Mouse (Mus musculus): ENCODE data around the gene Ccdc87. TPM values are rescaled to one million over a fixed set of nuclear protein-coding genes. Genes with fewer than 3 reads are reported as not detected.

Ccdc87 gene
- total and polyA plus RNA-seq, 2 experiments from 2014 or later, result 1.0 to 1.2 TPM

- ATAC-seq (ENCODE audit: low FRiP score), result no peak
- H3K4me1 ChIP-seq (ENCODE audit: insufficient read depth, low read length), result peaks cover 6% of the 10 kb centered on the region; the same call in 1 of the 2 replicates
Observed at GRCm38 (mm10) chr19:4876241-4876640, 37.1 kb downstream of the Ccdc87 start.

DNA sequence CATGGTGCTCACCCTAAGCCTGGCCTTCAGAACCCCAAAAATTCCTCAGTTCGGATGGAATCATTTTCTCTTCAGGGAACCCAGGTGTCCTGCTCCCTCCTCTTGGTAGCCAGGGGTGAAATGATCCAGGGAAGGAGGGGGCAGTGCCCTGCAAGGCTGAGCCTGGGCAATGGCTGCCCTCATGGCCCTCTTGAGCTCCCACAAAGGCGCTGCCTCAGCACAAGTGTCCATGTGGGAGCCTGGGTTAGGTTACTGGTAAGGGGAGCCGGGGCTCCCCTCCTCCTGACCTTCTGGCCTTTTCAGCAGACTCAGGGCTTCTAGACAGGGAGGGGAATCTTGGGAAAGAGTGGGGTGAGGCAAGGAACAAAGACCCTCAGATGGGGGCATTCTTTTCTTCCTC, 37.6 kb downstream of the Ccdc87 start:
- H3K9ac ChIP-seq (replicated peaks; ENCODE audit: low read length, poor library complexity, severe bottlenecking), result no peak overlapping the region
- H3K4me3 ChIP-seq (ENCODE audit: low read depth, low read length), result no peak overlapping the region
- ATAC-seq (ENCODE audit: low FRiP score) (no peak), DNase-seq (ENCODE audit: low spot score) (no peak)
- H3K9me3 ChIP-seq (ENCODE audit: low read length), result no peaks in the 10 kb centered on the region
- no peaks in the 10 kb centered on the region for H3K36me3 ChIP-seq (ENCODE audit: insufficient read depth, low read length)
- 77% methylated on average over 3 of the region's 3 CpGs for WGBS
- H3K27me3 ChIP-seq (ENCODE audit: insufficient read depth, low read length), result no peaks in the 10 kb centered on the region
- peaks cover 6% of the 10 kb centered on the region; the same call in 1 of the 2 replicates for H3K4me1 ChIP-seq (ENCODE audit: insufficient read depth, low read length)
- H3K4me2 ChIP-seq (ENCODE audit: low read depth, low read length, poor library complexity, severe bottlenecking), result no peak overlapping the region
- H3K27ac ChIP-seq (ENCODE audit: low read depth, low read length), result no peak overlapping the region
- TF ChIP-seq CTCF (IDR thresholded peaks at IDR 0.05), result no peak

More at GRCm38 (mm10) chr19:4876241-4876640, 37.1 kb downstream of the Ccdc87 start:
- Histone ChIP-seq H3K4me3 (ENCODE audit: low read depth, low read length) (no peak overlapping the region), H3K9ac (replicated peaks; ENCODE audit: low read length, poor library complexity, severe bottlenecking) (no peak overlapping the region), H3K4me2 (ENCODE audit: low read depth, low read length, poor library complexity, severe bottlenecking) (no peak overlapping the region), H3K27me3 (ENCODE audit: insufficient read depth, low read length) (no peaks in the 10 kb centered on the region), H3K36me3 (ENCODE audit: insufficient read depth, low read length) (no peaks in the 10 kb centered on the region), H3K27ac (ENCODE audit: low read depth, low read length) (no peak overlapping the region), H3K9me3 (ENCODE audit: low read length) (no peaks in the 10 kb centered on the region)
- DNase-seq (ENCODE audit: low spot score), result no peak
- 72% methylated on average over 4 of the region's 4 CpGs for WGBS
- no peak for TF ChIP-seq CTCF (IDR thresholded peaks at IDR 0.05)

GRCm38 (mm10) chr19:4877785-4878184, 38.6 kb downstream of the Ccdc87 start, which contains the start of gene Actn3:
Actn3 (minus strand) TSS chr19:4877909.
- peak within 1 kb of the TSS; percentile 94 for H3K9ac ChIP-seq (replicated peaks; ENCODE audit: low read length, poor library complexity, severe bottlenecking)
- 5% methylated on average over 17 of the region's 17 CpGs for WGBS
- no peak for TF ChIP-seq CTCF (IDR thresholded peaks at IDR 0.05)
- H3K4me1 ChIP-seq (ENCODE audit: insufficient read depth, low read length), result peaks cover 6% of the 10 kb centered on the region; the same call in 1 of the 2 replicates
- DNase-seq (ENCODE audit: low spot score), result no peak
- H3K9me3 ChIP-seq (ENCODE audit: low read length), result no peaks in the 10 kb centered on the region
- no peak for ATAC-seq (ENCODE audit: low FRiP score)
- H3K36me3 ChIP-seq (ENCODE audit: insufficient read depth, low read length), result no peaks in the 10 kb centered on the region
- peak within 1 kb of the TSS; percentile 88 for H3K4me2 ChIP-seq (ENCODE audit: low read depth, low read length, poor library complexity, severe bottlenecking)
- H3K27ac ChIP-seq (ENCODE audit: low read depth, low read length), result peak within 1 kb of the TSS; percentile 85
- no peaks in the 10 kb centered on the region for H3K27me3 ChIP-seq (ENCODE audit: insufficient read depth, low read length)
- peak within 1 kb of the TSS; percentile 86 for H3K4me3 ChIP-seq (ENCODE audit: low read depth, low read length)

DNA sequence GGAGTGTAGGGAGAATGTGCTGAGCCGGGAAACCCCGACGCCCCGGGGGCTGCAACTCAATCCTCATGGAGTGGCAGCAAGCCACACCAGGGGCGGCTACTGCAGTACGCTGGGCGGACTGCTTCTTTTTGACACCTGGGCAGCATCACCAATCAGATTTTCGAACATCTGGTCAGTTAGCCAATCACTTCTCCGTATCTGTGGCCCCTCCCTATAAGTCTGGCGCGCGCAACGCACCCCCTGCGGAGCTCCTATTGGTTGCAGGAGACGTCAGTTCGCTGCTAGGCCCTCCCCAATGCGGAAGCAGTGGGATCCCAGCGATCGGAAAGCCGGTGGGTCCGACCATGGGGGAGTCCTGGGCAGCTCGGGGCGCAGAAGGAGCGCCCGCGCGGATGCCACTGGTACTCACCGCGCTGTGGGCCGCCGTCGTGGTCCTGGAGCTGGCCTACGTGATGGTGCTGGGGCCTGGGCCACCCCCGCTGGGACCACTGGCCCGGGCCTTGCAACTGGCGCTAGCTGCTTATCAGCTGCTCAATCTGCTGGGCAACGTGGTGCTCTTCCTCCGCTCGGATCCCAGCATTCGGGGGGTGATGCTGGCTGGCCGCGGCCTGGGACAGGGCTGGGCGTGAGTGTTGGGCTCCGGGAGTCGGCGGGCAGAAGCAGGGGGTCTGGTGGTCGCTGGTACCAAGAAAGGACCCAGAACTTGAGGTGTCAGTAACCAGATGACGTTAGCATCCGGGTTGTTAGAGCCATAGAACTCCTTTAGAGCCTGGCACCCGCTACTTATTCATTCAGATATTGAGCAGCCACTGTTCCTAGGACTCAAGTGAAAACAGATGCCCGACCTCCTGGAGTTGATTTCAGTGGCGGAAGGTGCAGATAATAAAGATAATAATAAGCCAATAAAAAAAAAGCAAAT, 39.5 kb downstream of the Ccdc87 start, which contains the start of gene Zdhhc24:
Gene Zdhhc24, plus strand, starts transcription at position 264 of the 919 bp plus-strand sequence.
- Histone ChIP-seq H3K36me3 (ENCODE audit: insufficient read depth, low read length) (peaks cover 6% of the 10 kb centered on the region; the same call in 1 of the 2 replicates), H3K9me3 (ENCODE audit: low read length) (no peaks in the 10 kb centered on the region), H3K4me3 (ENCODE audit: low read depth, low read length) (peak within 1 kb of the TSS; percentile 86), H3K4me2 (ENCODE audit: low read depth, low read length, poor library complexity, severe bottlenecking) (peak within 1 kb of the TSS; percentile 88), H3K4me1 (ENCODE audit: insufficient read depth, low read length) (peaks cover 6% of the 10 kb centered on the region; the same call in 1 of the 2 replicates), H3K27ac (ENCODE audit: low read depth, low read length) (peak within 1 kb of the TSS; percentile 85), H3K9ac (replicated peaks; ENCODE audit: low read length, poor library complexity, severe bottlenecking) (peak within 1 kb of the TSS; percentile 94), H3K27me3 (ENCODE audit: insufficient read depth, low read length) (no peaks in the 10 kb centered on the region)
- no peak for TF ChIP-seq CTCF (IDR thresholded peaks at IDR 0.05)
- DNase-seq (ENCODE audit: low spot score) (peak; percentile 97), ATAC-seq (ENCODE audit: low FRiP score) (peak; percentile 98)
- WGBS, result 1% methylated on average over 52 of the region's 52 CpGs

DNA sequence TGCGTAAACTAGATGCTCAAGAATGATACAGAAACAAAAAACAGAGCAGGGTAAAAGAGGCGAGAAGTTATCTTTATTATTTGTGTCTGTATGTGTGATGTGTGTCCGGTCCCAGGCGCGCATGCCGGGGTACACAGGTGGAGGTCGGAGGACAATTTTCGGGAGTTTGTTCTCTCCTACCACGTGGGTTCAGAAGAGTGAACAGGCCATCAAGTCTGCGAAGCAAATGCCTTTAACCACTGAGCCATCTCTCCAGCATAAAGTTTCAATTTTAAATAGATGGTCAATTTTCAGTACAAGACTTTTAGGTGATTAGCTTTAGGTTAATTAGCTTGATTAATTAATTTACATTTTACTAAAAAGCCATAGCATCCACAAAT, 40.1 kb downstream of the Ccdc87 start:
- H3K27me3 ChIP-seq (ENCODE audit: insufficient read depth, low read length), result no peaks in the 10 kb centered on the region
- WGBS, result 66% methylated on average over 10 of the region's 10 CpGs
- H3K9me3 ChIP-seq (ENCODE audit: low read length), result no peaks in the 10 kb centered on the region
- peak overlapping the region; percentile 88 for H3K4me2 ChIP-seq (ENCODE audit: low read depth, low read length, poor library complexity, severe bottlenecking)
- H3K4me3 ChIP-seq (ENCODE audit: low read depth, low read length), result peak overlapping the region; percentile 86
- TF ChIP-seq CTCF (IDR thresholded peaks at IDR 0.05), result no peak
- H3K36me3 ChIP-seq (ENCODE audit: insufficient read depth, low read length), result peaks cover 6% of the 10 kb centered on the region; the same call in 1 of the 2 replicates
- peak overlapping the region; percentile 94; the same call in 1 of the 2 replicates for H3K9ac ChIP-seq (replicated peaks; ENCODE audit: low read length, poor library complexity, severe bottlenecking)
- ATAC-seq (ENCODE audit: low FRiP score) (no peak), DNase-seq (ENCODE audit: low spot score) (no peak)
- no peak overlapping the region for H3K27ac ChIP-seq (ENCODE audit: low read depth, low read length)
- H3K4me1 ChIP-seq (ENCODE audit: insufficient read depth, low read length), result peaks cover 6% of the 10 kb centered on the region; the same call in 1 of the 2 replicates

DNA sequence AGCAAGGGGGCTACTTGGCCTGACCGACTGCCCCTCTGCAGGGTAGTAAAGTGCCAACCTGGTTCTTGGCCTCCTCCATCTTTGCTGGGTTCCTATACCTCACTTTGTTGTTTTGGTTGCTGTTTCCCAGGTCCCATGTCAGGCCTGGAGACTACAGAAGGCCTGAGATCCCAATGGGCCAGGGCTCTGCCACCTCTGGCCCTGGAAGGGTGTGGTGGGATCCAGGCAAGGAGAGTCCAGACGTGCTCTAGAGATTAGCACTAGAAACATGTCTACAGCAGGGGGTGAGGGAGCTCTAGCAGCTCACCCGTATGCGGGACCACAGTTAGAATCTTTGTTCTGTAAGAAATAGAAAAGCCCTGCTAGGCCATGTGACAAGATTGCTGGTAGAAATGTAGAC, 44.8 kb downstream of the Ccdc87 start:
- no peak for TF ChIP-seq CTCF (IDR thresholded peaks at IDR 0.05)
- no peak for ATAC-seq (ENCODE audit: low FRiP score)

More for the DNA sequence above, 44.8 kb downstream of the Ccdc87 start:
- Histone ChIP-seq H3K4me2 (ENCODE audit: low read depth, low read length, poor library complexity, severe bottlenecking) (no peak overlapping the region), H3K27me3 (ENCODE audit: insufficient read depth, low read length) (no peaks in the 10 kb centered on the region), H3K27ac (ENCODE audit: low read depth, low read length) (no peak overlapping the region), H3K36me3 (ENCODE audit: insufficient read depth, low read length) (peaks cover 6% of the 10 kb centered on the region; the same call in 1 of the 2 replicates), H3K4me3 (ENCODE audit: low read depth, low read length) (no peak overlapping the region), H3K9me3 (ENCODE audit: low read length) (no peaks in the 10 kb centered on the region), H3K4me1 (ENCODE audit: insufficient read depth, low read length) (no peaks in the 10 kb centered on the region), H3K9ac (replicated peaks; ENCODE audit: low read length, poor library complexity, severe bottlenecking) (no peak overlapping the region)
- 92% methylated on average over 4 of the region's 4 CpGs for WGBS
- DNase-seq (ENCODE audit: low spot score), result no peak

Data from midbrain, postnatal 0 days (tissue).